Mouse (Mus musculus): ENCODE measurements around the gene Zfp839. TPM values are rescaled to one million over a fixed set of nuclear protein-coding genes. Genes with fewer than 3 reads are reported as not detected.
A peak's percentile ranks its signal among the peaks of the same experiment; 100 is the strongest.

Gene Zfp839
- polyA plus RNA-seq (2012; rRNA removed), result 3.7 and 4.1 TPM in 2 replicates

DNA sequence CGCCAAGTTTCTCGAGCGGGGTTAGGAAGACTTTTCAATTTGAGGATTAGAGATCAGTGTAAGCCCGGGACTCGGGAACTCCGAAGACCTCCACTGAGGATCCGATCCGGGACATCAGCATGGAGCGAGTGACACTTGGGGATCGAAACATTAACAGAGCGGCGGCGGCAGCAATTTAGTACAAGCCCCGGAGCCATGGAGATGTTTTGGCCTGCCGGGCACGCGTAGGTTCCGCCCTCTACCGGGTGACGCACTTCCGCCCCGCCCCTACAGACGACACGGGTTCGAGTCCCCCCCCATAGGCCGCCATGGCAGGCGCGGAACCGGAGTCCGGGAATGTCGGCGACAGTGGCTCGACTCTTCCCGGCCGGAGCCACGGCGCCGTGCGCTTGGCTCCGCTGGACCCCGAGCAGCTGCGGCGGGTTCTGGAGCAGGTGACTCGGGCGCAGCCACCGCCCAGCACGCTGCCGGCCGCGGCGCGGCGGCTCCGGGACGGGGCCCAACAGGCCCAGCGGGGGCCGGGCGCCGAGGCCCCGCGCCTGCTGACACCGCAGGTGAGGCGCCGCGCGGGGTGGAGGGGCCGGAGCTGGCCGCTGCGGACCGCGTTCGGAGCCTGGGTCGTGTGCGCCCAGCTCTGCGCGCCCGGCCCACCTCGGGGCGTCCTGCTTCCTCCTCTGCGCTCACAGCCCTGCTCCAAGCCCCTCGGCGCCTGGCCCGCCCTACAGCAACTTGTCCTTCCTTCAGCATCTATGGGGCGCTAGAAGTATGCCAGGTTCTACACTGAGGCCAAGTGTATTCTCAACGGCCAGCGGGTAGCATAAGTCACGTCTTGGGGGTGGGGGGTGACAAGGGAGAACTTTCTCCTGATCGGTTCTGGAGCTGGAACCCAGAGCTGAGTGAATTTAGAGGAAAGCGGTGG is at the start of gene Zfp839:
Gene Zfp839 (plus strand): TSS at position 244 of the 919 bp plus-strand sequence.
- TF ChIP-seq CTCF (IDR thresholded peaks at IDR 0.05; ENCODE audit: borderline replicate concordance, extremely low read depth, insufficient read depth, insufficient read length) (no peak), POLR2A (IDR thresholded peaks at IDR 0.05; ENCODE audit: borderline replicate concordance, extremely low read depth, insufficient read depth, insufficient read length, poor library complexity, severe bottlenecking) (no peak; the same call in 1 of the 2 replicates)
- DNase-seq (ENCODE audit: low read depth), result peak; percentile 86

GRCm38 (mm10) chr12:110801876-110802464 is 48.1 kb upstream of the Zfp839 start:
- no peak for DNase-seq (ENCODE audit: low read depth)
- TF ChIP-seq CTCF (IDR thresholded peaks at IDR 0.05; ENCODE audit: borderline replicate concordance, extremely low read depth, insufficient read depth, insufficient read length) (no peak), POLR2A (IDR thresholded peaks at IDR 0.05; ENCODE audit: borderline replicate concordance, extremely low read depth, insufficient read depth, insufficient read length, poor library complexity, severe bottlenecking) (no peak)

DNA sequence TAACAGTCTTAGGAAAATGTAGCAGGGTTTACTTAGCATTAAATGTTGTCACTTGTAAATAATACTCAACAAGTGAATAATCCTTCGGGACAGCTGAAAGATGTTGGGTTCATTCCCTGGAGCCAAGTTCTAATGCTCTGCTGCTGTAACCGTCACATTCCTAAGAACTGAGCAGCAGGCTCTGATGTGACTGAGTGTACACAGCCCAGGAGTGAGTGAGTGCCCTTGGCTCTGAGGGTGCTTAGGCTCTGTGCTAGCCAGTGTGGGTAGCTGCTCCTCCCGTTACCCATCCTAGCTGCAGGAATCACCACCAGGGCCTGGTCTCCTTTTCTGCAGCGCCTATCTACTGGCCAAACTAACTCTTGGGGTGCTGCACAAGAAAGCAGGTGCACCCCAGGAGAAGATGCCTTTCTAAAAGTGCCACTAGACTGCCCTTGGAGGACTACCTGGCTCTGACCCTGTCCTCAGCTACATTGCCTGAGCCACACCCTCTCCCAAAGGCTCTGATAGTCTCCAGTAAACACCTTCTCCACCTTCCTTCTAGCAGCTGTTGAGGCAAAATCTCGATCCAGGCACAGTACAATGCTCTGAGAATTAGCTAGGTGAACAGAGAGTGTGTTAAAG is 47.3 kb upstream of the Zfp839 start:
- TF ChIP-seq POLR2A (IDR thresholded peaks at IDR 0.05; ENCODE audit: borderline replicate concordance, extremely low read depth, insufficient read depth, insufficient read length, poor library complexity, severe bottlenecking), result no peak
- DNase-seq (ENCODE audit: low read depth), result no peak

GRCm38 (mm10) chr12:110804261-110804660 is 45.8 kb upstream of the Zfp839 start:
- peak; percentile 78 for DNase-seq (ENCODE audit: low read depth)
- TF ChIP-seq POLR2A (IDR thresholded peaks at IDR 0.05; ENCODE audit: borderline replicate concordance, extremely low read depth, insufficient read depth, insufficient read length, poor library complexity, severe bottlenecking) (no peak), CTCF (IDR thresholded peaks at IDR 0.05; ENCODE audit: borderline replicate concordance, extremely low read depth, insufficient read depth, insufficient read length) (no peak)

DNA sequence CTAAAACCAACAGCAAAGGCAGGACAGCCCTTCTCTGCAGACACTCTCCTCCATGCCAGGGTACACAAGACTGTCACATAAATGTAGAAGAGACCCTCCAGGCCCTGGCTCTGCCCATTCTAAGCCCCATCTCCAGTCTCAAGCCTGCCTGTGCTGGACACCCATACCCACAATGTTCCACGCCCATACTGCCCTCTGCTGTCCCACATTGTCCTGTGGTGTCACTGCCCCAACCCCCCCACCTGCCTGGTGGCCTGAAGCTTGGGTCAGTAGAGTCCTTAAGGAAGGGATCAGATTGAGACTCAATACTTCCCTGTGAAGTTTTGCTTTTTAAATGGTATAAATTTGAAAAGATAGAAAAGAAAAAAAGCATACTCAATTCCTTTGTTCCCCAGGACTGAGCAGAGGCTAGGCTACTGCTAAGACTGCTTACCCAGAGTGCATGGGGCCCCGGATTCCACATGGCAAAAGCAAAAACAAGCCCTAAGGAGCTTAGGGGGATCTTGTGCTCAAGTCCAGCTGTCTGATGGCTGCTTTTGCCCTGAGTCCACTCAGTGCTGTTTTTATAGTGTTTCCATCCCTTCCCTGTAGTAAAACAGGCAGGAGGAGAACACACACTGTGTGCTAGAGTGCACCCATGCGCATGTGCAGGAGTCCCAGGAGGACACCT is 43.6 kb upstream of the Zfp839 start:
- peak; percentile 15; the same call in 1 of the 2 replicates for TF ChIP-seq CTCF (IDR thresholded peaks at IDR 0.05; ENCODE audit: borderline replicate concordance, extremely low read depth, insufficient read depth, insufficient read length)
- TF ChIP-seq POLR2A (IDR thresholded peaks at IDR 0.05; ENCODE audit: borderline replicate concordance, extremely low read depth, insufficient read depth, insufficient read length, poor library complexity, severe bottlenecking), result no peak
- DNase-seq (ENCODE audit: low read depth), result no peak

GRCm38 (mm10) chr12:110808430-110808829 is 41.6 kb upstream of the Zfp839 start:
- no peak for TF ChIP-seq POLR2A (IDR thresholded peaks at IDR 0.05; ENCODE audit: borderline replicate concordance, extremely low read depth, insufficient read depth, insufficient read length, poor library complexity, severe bottlenecking)
- TF ChIP-seq CTCF (IDR thresholded peaks at IDR 0.05; ENCODE audit: borderline replicate concordance, extremely low read depth, insufficient read depth, insufficient read length), result no peak
- peak; percentile 24 for DNase-seq (ENCODE audit: low read depth)

GRCm38 (mm10) chr12:110808848-110809247 is 41.2 kb upstream of the Zfp839 start:
- DNase-seq (ENCODE audit: low read depth), result no peak
- TF ChIP-seq POLR2A (IDR thresholded peaks at IDR 0.05; ENCODE audit: borderline replicate concordance, extremely low read depth, insufficient read depth, insufficient read length, poor library complexity, severe bottlenecking), result no peak
- TF ChIP-seq CTCF (IDR thresholded peaks at IDR 0.05; ENCODE audit: borderline replicate concordance, extremely low read depth, insufficient read depth, insufficient read length), result no peak

DNA sequence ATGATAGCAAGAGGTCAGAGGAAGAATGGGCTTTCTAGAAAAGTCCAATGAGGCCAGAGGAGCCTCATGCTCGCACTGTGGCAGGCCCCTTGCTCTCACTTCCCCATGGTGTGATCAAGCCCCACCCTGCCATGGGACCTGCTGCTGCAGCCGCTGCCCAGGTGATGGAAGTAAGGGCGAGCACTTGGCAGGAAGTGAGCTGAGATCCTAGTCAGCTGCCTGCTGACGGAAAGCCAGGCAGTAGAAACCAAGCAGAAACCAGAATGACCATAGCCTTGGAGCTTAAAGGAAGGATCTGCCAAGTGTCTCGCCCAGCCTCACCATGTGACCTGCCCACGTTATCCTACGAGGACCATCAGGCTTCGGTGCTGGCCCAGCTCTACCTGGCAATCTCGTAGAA is 36.9 kb upstream of the Zfp839 start:
- TF ChIP-seq POLR2A (IDR thresholded peaks at IDR 0.05; ENCODE audit: borderline replicate concordance, extremely low read depth, insufficient read depth, insufficient read length, poor library complexity, severe bottlenecking) (no peak), CTCF (IDR thresholded peaks at IDR 0.05; ENCODE audit: borderline replicate concordance, extremely low read depth, insufficient read depth, insufficient read length) (no peak)
- no peak for DNase-seq (ENCODE audit: low read depth)

DNA sequence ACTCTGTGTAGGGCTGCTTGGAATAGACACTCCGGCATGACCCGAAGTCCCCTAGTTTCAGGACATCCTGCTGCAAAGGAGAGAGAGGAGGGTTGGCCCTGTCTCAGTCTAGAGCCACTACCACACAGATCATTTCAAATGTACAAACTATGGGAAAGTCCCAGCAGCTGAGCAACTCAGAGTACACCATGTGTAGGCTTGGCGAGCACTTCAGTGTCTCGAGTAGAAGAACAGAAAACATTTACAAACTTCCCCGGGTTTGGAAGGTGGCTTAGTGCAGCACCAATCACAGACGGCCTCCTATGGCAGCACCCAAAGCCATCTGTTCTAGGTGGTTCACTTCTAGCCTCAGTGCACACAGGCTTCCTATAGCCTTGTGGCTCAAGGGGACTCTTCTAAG is 36.4 kb upstream of the Zfp839 start:
- DNase-seq (ENCODE audit: low read depth), result no peak
- no peak for TF ChIP-seq CTCF (IDR thresholded peaks at IDR 0.05; ENCODE audit: borderline replicate concordance, extremely low read depth, insufficient read depth, insufficient read length)
- no peak for TF ChIP-seq POLR2A (IDR thresholded peaks at IDR 0.05; ENCODE audit: borderline replicate concordance, extremely low read depth, insufficient read depth, insufficient read length, poor library complexity, severe bottlenecking)

- DNase-seq (ENCODE audit: low read depth), result no peak
- TF ChIP-seq CTCF (IDR thresholded peaks at IDR 0.05; ENCODE audit: borderline replicate concordance, extremely low read depth, insufficient read depth, insufficient read length) (no peak), POLR2A (IDR thresholded peaks at IDR 0.05; ENCODE audit: borderline replicate concordance, extremely low read depth, insufficient read depth, insufficient read length, poor library complexity, severe bottlenecking) (no peak)
Measured at GRCm38 (mm10) chr12:110814924-110815323, 35.1 kb upstream of the Zfp839 start.

GRCm38 (mm10) chr12:110816833-110817232 is 33.2 kb upstream of the Zfp839 start:
- TF ChIP-seq POLR2A (IDR thresholded peaks at IDR 0.05; ENCODE audit: borderline replicate concordance, extremely low read depth, insufficient read depth, insufficient read length, poor library complexity, severe bottlenecking), result no peak
- no peak for TF ChIP-seq CTCF (IDR thresholded peaks at IDR 0.05; ENCODE audit: borderline replicate concordance, extremely low read depth, insufficient read depth, insufficient read length)
- DNase-seq (ENCODE audit: low read depth), result no peak
